Mouse (Mus musculus): ENCODE data around the gene Slc18b1.
A peak's percentile ranks its signal among the peaks of the same experiment; 100 is the strongest.
"Not testable (repeated sequence)": the region's sequence is repeated elsewhere in the genome, so short reads cannot be mapped to it uniquely, and the experiment has no call there.

The Slc18b1 gene

DNA sequence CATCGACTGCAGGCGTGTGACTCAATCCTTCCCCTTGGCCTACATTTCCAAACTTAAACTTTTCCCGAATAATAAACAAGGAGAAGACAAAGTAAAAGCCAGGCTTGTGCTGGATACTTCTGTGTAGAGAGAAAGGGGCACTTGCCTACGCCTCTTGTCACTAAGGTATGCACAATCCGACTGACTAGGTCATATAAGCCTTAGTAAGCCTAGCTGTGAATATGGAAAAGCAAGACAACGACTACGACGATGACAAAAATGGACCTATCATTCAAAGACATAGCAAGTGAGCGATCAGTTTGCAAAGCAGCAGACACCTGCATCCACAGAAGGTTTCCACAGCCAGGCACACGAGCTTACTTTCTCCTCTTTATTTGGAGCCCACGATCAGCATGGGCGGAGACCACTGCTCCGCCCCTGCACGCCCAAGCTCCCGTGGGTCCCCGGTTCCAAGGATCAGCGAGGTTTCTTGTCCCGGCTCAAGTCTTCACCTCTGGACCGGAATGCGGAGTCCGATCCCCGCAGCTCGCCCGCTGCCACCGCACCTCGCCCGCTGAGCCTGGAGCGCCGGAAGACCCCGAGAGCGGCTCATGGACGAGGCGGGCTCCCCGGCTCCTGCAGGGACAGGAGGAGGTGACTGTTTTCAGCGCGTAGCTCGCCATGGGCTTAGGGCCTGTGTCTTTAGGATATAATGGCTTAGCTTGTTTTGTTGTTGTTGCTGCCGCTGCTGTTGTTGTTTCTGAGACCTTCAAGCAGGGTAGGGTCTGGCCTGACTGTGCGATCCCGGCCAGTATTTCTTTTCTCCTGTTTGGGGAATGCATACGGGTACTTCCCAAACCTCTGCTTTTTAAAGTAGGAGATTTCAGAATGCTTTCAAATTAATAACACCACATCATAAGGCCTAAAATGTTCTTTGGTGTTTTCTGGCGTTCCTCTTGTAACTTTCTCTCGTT, at the start of gene Slc18b1:
Gene Slc18b1 (plus strand): TSS at position 436 of the 953 bp plus-strand sequence.
- DNase-seq (ENCODE audit: low spot score): no peak

DNA sequence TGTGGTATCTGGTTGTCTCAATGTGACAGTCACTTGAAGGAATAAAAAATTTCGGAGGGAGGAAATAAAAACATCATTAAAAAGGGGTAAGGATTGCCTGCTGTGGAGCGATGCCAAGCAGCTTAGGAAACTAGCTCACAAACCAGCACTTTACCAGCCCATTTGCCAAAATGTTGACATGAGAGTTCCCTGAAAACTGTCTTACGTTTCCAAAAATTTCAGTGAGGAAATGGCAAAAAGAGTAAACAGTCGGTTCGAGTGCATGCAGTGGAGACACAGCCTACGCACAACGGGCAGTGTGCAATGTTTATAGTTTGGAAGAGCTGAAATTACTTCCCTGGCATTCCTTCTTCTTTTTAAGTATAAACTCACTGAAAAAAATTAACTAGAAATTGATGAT, 42.6 kb upstream of the Slc18b1 start:
- DNase-seq (ENCODE audit: low spot score): no peak

DNA sequence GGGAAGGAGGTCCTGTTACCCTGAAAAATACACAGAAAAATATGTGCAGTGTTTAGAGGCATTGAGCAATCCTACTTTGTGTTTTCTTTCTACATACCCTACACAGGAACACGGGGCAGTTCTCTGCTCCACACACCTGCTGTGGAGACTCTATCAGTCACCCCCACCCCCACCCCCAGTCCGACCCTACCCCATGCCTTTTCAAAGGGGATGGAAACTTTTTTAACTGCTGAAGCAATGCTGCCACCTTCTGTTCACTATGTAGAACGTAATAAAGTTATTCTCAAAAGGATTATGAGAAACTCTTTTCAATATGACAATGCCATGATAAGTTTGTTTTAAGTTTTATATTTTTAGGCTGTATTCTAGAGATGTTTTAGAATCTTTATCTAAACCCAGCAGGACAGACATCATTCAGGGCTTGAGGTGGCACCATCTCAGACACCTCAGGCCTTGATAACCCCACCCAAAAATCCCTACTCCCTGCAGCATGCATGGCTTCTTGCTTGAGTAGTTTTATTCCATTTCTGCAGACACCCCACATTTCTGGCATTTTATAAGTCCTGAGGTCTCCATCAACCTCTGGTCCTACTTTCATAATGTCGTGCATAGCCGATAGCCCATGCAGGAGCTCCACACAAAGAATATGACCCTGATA, 19.4 kb upstream of the Slc18b1 start:
- DNase-seq (ENCODE audit: low spot score): no peak

DNA sequence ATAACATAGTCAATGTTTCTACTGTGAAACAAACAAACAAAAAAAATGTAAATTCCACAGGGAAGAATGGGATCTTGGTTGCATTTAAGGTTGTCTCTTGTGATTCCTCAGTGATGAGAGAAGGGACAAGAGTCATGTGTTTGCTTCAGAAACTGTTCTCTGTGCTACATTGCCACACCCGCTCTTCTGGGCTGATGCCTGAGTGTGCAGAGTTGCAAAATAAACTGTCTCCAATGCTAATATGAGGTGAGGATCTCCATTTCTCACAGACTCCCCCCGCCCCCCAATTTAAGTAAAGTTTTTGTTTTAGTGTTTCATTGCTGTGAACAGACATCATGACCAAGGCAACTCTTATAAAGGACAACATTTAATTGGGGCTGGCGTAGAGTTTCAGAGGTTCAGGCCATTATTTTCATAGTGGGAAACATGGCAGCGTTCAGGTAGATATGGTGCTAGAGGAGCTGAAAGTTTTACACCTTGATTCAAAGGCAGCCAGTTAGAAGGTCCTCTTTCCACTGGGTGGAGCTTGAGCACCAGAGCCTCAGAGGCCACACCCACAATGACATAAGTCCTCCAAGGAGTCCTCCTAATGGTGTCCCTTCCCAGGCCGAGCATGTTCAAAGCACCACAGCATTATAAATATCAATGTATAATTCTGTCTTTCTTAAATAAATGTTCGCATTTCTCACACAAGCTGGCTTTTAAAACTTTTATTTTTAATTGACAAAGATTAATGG, 16.1 kb upstream of the Slc18b1 start:
- no peak for DNase-seq (ENCODE audit: low spot score)

DNA sequence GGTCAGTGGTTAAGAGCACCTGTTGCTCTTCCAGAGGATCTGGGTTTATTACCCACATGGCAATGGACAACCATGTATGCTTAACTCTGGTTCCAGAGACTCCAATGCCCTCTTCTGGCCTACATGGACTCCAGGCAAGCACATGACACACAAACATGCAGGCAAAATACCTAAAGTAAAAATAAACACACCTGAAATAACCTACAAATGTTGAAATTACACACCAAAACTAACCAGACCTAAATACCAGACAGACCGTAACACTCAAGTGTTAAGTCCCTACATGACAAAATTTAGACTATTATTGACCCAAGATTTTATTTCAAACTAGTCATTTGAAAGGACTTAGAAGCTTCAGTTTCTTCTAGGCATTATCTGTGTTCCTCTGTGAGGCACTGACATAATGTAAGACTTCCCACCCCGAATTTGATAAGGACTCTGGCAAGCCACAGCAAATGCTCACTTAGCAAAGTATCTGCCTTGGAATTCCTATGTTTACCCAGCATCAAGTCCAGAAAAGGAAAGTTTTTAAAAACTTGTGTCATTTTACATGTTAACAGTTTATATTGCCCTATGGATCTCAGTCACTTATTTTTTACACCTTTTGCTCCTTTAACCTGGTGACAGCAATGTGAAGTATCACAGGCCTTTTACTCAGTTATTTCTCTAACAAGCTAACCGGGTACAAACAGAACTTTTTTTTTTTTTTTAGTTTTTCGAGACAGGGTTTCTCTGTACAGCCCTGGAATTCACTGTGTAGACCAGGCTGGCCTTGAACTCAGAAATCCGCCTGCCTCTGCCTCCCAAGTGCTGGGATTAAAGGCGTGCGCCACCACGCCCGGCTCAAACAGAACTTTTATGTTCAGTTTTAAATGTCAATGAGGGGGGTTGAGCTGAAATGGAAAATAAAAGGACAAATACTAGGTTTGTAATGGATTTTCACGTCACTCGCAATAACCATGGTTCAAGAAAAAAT, 14.7 kb upstream of the Slc18b1 start:
- DNase-seq (ENCODE audit: low spot score): no peak

DNA sequence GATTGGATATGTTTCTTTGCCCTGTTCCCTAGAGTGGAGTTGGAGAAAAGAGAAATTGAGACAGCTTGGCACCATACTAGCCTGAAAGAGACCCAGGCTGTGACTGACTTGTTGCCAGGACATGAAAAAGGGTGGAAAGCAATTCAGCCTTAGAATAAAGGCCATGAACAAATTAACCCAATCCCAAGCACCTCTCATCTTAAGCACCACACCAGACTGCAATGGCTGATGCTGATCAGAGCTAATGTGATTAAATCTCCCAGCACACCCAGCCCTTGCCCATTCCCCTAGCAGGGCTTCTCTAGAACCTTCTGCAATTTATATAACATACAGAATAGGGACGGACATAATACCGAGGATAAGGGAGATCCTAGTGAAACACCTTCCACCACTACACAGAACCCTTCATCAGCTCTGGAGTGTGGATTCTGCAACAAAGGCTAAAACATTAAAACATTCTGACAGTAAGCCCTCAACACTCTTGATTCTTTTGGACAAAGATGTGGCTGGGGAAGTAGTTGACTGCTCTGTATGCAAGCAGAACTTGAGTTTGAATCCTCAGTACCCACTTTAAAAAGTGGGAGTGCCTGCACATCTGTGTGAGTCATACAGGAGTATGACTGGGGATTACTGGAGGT, 13.8 kb upstream of the Slc18b1 start:
- DNase-seq (ENCODE audit: low spot score): no peak

DNA sequence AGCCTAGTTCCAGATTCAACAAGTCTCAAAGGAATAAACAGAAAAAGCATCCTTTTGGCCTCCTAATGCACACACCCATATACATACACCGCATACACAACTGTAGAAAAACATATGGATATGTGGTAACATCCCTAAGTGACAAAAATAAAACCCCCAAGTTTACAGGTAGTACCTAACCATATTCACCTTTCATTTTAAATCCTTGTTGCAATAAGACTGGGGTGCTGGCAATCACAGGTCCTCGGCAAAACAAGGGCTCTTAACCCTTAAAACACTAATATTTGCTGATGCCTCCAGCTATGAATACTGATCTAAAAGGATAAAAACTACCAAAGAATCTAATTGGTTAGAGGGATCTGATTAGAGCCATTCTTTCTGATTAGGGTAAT, 13.3 kb upstream of the Slc18b1 start:
- no peak for DNase-seq (ENCODE audit: low spot score)

DNA sequence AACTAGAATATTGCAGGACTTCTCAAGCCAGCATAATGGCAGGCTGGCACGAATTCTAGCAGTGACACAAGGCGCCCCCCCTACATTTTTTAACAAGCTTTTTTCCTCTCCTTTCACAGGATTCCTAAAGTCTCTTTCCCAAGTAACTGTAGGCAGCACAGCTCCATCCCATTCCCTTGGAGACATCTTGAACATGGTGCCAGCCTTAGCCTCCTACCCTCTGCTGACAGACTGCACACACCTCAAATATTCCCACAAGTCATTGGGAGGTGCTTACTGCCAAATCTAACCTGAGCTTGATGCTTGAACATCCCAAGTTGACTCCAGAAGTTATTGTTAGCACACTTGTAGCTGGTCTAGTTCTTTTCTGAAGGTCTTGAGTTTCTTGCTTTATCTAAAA, 12.7 kb upstream of the Slc18b1 start:
- DNase-seq (ENCODE audit: low spot score): no peak

DNA sequence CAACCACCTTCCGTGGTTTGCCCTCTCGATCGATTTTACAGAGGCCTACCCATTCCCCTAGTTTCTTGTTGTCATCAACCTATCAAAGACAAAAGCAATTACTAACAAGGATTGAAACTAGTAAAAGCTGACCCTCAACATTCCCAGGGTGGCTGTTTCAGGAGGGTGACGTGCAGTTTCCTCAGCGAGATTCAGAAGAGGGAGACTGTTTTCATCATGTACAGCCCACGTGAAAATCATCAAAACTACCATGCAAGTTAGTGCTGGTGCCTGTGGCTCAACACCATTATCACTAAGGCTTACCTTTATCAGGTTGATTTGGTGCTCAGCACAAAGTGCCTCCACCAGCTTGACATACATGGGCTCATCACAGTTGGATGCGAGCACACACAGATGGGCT, 11.2 kb upstream of the Slc18b1 start:
- DNase-seq (ENCODE audit: low spot score): not testable (repeated sequence)

DNA sequence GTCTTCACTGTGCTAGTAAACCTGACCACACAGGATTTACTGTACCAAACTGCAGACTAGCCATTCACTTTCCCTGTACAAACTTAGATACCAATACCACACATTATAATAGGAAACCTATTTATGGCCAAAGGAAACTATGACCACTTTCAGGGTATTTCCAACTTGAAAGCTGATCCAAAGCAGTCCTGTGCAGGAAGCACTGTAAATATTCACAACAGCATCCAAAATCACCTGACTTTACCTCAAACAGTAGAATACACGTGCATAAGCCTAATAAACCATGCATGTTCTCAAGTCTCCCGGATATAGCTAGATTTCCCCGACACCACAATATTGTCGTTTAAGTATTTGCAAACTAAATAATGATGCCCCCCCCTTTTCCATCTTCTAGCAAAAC, 10.7 kb upstream of the Slc18b1 start:
- no peak for DNase-seq (ENCODE audit: low spot score)

DNA sequence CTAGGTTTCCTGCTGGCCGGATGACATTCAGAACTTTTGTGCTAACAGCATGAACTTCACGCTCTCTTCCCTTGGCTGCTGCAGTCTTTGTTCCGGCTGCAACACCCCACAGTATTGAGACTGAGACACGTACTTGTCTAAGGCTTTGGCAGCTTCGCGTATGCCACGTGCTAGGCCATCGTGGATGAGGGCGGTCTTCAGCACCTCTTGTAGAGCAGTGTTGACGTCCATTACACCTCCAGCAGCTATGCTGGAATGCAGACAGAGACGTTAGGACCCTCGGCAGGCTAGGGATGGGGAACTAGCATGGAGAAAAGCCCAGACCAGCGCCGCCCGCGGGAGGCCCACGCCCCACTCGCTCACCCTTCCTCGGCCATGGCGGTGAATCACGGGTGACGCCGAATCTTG, 10.2 kb upstream of the Slc18b1 start:
- not testable (repeated sequence) for DNase-seq (ENCODE audit: low spot score)

DNA sequence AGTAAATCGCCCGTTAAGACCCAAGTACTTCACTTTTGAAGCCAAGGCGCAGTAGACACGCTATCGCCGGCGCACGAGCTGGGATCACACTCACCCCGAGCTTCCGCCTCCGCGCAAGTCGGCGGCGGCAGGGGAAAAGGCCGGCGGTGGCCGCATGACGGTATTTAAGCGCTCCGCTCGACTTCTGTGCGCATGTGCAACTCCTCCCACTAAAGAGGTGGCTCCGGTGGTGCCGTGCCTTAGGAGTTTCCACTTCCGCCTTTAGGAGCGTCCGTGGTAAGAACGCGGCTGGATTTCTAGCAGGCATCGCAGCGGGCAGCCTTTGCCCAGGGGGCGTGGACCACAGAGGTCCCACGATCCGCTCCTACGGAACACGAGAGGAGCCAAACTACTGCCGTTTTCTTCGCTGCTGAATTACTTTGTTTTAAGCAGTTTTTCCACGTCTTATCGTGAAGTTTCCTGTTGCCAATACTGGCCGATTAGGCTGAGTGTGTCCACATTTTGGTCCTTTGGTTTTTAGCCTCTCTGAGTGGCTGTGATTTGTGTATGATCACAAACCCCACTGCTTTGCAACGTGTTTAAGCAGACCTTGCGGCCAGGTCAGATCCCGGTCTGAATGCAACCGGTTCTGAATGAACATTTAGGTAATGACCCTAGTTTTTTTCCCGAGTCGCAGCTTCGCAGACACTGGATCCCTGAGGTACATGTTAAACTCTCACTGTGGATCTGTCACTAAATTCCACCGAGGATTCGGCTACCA, 9.5 kb upstream of the Slc18b1 start, which contains the start of gene Rps12:
Gene Rps12 (minus strand): TSS at position 214 of the 760 bp plus-strand sequence.
- peak; percentile 94 for DNase-seq (ENCODE audit: low spot score)

DNA sequence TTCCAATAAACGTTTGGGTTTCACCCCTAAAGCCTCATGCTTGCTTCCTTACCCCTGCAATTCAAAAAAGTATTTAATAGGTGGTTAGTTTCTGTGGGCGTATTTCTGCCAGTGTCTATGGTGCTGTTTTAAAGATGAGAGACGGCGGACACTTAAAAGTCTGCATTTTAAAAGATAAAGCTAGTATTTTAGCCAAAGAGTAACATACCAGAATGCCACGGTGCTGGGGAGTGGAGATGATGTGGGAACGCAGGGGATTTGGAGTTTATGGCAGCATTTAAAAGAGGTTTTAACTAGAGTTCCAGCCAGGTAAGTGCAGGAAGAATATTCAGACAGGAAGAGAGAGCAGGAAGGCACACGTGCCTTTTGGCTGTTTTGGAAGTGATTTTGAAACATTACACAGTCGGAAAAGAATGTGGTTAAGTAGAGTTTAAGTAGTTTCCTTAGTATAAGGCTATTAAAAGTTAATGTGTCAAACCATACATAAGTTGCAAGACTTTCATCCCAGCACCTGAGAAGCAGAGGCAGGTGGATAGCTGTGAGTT, 8.7 kb upstream of the Slc18b1 start:
- DNase-seq (ENCODE audit: low spot score): no peak

DNA sequence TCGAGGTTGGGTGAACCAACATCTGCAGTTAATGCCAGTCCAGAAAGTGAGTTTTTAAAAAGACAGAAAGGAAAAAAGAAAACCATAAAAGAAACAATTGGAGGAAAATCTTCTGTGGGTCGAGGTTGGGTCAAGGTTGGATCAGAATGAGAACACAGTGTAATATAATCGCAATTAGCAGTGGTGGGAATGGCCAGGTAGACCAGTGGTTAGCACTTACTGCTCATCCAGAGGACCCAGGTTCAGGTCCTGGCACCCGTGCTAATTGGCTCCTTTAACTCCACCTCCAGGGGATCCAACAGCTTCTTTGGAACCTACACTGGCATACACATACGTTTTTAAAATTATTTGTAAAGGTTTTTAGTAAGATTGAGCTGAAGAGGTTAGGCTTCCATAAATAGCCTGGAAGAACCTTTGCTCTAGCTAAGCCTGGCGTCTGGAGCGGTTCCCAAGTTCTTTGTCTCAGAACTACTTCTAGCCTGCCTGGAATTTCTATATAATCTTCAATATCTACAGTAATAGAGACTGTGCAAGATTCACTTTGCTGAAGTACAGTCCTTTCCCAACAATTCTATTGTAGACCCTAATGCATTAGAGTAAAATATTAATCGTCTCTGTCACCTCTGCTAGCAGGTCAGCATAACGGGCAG, 790 bp upstream of the Slc18b1 start:
- DNase-seq (ENCODE audit: low spot score): no peak

DNA sequence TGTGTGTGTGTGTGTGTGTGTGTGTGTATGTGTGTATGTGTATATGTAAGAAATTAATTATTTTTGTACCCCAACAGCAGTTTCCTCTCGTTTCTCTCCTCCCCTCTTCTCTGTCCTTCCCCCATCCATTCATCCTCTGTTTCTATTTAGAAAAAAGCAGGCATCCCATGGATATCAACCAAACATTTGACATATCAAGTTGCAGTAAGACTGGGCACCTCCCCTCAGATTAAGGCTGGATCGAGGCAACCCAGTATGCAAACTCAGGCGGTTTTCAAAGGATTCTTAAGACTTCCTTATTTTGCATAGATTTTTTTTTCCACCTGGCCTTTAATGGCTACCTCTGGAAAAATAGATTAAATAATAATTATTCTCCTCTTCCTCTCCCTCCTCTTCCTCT, 820 bp downstream of the Slc18b1 start:
- DNase-seq (ENCODE audit: low spot score): no peak

DNA sequence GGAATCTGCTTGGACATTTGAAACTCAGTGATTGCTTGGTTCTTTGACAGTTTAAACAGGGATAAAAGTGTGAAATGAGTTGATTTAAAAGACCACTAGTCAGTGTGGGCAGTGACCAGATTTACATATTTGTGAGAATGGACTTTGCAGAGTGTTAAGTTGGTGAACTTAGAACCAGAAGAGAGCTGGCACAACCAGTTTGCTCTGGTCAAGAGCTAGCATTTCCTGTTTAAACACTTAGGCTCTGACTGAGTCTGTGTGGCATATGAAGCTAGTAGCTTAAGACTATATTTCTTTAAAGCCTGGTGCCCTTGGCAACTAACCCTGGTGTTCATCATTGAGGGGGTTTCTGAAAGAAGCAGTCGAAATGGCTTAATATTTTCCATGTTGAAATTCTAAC, 1.4 kb downstream of the Slc18b1 start:
- no peak for DNase-seq (ENCODE audit: low spot score)

DNA sequence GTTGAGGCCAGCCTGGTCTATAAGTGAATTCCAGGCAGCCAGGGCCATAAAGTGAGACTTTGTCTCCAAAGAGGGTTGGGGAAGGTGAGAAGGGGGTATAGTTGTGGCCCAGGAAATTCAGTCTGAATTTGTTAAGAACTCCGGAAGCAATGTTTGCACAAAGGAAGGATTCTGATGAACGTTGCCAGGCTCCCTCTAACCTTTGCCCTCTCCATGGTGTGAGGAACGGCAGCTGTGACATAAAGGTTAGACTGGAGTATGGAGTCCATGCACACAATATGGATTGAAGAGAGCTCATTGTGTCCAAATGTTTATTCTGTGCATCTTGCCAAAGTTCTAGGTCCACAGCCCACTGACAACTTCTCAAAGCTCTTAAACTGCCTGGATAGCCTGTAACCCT, 3.1 kb downstream of the Slc18b1 start:
- DNase-seq (ENCODE audit: low spot score): no peak

DNA sequence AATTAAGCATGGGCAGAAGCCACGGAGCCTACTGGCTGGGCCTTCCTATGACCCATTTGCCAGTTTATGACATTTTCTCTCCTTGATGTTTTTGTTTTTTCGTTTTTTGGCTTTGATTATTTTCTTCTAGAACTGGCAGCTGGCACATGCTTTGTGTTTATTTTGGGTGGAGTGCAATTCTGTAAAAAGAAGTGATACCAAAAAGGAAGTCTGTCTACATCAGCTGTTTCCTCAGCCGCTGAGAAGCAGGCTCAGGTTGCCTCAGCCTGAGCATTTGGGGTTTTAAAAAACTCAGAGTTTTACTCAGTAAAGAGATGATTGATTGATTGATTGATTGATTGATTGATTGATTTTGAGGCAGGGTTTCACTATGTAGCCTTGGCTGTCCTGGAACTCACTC, 6.1 kb downstream of the Slc18b1 start:
- no peak for DNase-seq (ENCODE audit: low spot score)

DNA sequence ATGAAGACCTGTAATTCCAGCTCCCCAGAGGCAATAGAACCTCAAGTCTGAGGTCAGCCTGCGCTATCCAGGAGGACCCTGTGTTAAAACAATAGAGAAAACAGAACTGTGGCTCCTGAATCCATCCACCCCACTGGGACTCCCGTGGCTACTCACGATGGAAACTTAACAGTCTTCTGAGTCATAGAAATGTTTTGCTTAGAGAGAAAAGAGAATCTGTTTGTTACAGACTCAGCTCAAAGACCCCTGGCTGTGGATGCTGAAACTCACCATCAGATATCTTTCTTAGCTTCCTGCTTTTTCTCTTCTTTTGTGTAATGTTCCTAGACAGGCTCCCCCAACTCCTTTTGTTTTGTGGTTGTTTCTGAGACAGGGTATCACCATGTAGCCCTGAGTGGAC, 7.9 kb downstream of the Slc18b1 start:
- DNase-seq (ENCODE audit: low spot score): no peak
